Mouse (Mus musculus) heart, adult 8-10 months (tissue): ENCODE measurements around the gene Rab17. TPM values are rescaled to one million over a fixed set of nuclear protein-coding genes. Genes with fewer than 3 reads are reported as not detected.

Experiments
- DNase-seq: peaks from one replicate; pipeline ENCODE4 v3.0.0; 2022; ENCODE audit warnings: low spot score
- total RNA-seq, 4 experiments: library from RNA; stranded (reverse); gene quantifications; 2 replicates each; pipeline ENCODE4 v1.2.4; 2022

The Rab17 gene
- total RNA-seq = 1 to 10 TPM; 2.0 to 4.4 (median 3.3) TPM

- no peak for DNase-seq
Observed at GRCm38 (mm10) chr1:90969347-90969784, at the start of gene Rab17. TSS of gene Rab17 (minus strand) at chr1:90969661.

- DNase-seq = peak; percentile 74
Observed at GRCm38 (mm10) chr1:91017111-91017758, 47.8 kb upstream of the Rab17 start.

GRCm38 (mm10) chr1:91015571-91015970 is 46.1 kb upstream of the Rab17 start:
- peak; percentile 67 for DNase-seq

- peak; percentile 63 for DNase-seq
Observed at GRCm38 (mm10) chr1:91013803-91014202, 44.3 kb upstream of the Rab17 start.

- DNase-seq = no peak
Observed at GRCm38 (mm10) chr1:91011336-91011735, 41.9 kb upstream of the Rab17 start.

GRCm38 (mm10) chr1:91010716-91011115 is 41.3 kb upstream of the Rab17 start:
- no peak for DNase-seq

- no peak for DNase-seq
Observed at GRCm38 (mm10) chr1:91010216-91010615, 40.8 kb upstream of the Rab17 start.

DNA sequence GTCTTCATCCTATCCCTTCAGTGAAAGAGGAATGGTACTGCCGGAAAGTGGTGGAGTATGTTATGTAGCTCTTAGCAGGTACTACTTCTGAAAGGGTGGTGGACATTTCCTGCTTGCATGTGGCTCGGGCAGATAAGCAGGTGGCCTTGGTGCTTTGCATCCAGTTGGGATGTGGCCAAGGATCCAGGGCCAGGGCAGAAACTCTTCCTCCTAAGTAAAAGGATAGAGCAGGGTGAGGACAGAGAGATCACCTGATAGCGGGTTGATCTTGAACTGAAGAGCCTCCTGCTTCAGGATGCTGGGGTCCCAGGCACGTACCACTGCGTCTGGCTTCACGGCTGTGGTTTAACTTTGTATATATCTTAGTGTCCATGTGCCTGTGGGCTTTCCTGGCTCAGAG is 39.8 kb upstream of the Rab17 start:
- DNase-seq = no peak

DNA sequence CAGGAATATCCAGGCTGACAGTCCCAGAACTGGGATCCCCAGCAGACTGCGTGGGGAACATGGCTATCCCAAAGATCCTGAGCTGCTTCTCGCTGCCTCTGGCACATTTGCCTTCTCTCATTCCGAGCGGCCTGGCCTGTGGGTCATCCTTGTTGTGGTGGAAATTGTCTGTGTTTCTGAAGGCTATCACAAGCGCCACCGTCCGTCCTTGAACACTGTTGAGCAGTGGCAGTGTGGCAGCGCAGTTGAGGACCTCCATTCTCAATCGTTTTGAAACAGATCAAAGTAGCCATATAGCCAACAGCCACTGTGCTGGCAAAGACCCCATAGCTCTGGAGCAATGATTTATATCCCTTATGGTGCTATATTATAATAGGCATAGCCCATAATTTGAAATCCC is 39.3 kb upstream of the Rab17 start:
- DNase-seq = no peak

DNA sequence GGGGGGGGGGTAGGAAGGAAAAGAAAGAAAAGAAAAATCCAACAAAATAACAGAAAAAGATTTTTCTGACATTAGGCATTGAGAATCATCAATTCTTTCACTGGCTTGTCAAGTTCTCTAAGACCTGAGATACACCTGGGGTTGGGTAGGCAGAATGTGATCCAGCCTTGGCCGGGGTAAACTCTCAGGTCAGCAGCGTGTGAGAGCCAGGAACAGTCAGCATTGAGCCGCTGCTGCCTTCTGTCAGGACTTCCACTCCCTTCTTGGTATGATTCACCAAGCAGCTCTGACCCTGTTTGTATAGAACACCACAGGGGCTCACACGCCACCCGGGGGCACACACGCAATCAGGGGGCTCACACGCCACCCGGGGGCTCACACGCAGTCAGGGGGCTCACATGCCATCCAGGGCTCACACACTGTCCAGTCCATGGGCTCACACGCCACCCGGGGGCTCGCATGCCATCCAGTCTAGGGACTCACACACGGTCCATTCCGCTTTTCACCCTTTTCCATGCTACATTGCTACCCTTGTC is 38.8 kb upstream of the Rab17 start:
- DNase-seq = no peak

GRCm38 (mm10) chr1:91006708-91007107 is 37.2 kb upstream of the Rab17 start:
- DNase-seq = no peak

DNA sequence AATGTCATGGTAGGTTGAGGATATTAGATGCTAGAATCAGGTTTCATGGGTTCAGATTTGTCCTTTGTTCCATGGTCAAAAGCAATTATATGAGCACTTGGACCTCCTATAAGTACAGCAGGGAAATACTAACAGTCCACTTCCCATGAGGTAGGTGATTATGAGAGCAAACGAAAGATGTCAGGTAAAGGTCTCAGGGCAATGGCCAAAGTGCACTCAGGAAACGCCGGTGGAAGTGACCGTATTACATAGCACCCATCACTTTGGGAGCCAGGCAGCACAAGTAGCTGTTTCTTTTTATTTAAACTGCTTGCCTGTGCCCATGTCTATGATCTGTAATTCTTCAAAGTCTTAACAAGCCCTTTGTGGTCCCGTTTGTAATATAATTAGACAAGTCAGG is 36.6 kb upstream of the Rab17 start:
- no peak for DNase-seq

DNA sequence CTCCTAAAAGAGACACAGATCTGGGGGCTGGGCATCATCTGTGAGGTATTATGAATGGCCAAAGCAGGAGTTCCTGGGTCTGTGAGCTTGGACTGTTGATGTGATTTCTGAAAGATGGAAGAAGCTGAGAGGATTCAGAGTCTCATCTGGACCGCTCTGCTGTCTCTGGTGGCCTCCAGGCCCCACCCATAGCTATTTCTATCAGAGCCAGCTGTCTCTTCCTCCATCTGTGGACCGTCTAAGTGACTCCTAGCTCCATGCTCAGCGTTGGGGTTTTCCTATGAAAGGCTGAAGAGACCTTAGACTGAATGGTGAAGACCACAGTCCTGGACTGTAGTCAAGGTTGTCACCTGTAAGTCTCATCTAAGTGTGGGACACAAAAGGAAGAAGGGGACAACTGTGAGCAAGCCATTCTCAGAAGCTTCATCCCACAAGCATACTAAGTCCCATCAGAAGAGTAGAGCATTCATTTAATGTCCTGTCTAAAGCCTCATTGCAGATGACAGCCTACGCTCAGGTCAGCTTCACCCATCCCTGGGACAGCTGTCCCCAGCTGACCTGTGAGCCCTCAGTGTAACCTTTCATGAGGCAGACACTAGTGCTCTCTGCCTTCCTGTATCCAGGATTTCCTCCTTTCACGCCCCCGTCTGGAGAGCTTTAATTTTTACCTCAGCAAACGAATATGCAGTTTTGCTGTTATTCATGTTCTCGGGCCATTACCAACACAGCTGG is 34.2 kb upstream of the Rab17 start:
- DNase-seq = no peak

- DNase-seq = no peak
Observed at GRCm38 (mm10) chr1:91002641-91003040, 33.2 kb upstream of the Rab17 start.

- DNase-seq = no peak
Observed at GRCm38 (mm10) chr1:91001871-91002539, 32.5 kb upstream of the Rab17 start.

DNA sequence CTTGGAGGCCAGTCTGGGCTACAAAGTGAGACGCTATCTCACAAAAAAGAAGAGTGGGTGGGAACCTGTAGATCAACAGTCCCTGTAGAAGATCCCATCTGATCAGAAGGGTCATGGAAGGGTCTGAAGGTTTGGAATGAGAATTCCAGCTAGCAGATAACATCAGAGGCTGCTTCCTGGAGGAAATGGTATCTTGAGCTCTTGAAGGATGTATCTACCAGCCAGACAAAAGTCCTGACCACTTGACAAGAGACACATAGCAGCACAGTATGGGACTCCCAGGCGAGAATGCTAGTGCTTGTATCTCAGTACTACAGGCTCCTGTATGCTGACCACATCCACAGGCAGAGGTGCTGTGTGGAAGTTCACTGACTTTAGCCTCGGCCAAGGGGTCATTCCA is 31.6 kb upstream of the Rab17 start:
- DNase-seq = no peak

GRCm38 (mm10) chr1:90999911-91000601 is 30.6 kb upstream of the Rab17 start:
- no peak for DNase-seq

- no peak for DNase-seq
Observed at GRCm38 (mm10) chr1:90998891-90999611, 29.6 kb upstream of the Rab17 start.

DNA sequence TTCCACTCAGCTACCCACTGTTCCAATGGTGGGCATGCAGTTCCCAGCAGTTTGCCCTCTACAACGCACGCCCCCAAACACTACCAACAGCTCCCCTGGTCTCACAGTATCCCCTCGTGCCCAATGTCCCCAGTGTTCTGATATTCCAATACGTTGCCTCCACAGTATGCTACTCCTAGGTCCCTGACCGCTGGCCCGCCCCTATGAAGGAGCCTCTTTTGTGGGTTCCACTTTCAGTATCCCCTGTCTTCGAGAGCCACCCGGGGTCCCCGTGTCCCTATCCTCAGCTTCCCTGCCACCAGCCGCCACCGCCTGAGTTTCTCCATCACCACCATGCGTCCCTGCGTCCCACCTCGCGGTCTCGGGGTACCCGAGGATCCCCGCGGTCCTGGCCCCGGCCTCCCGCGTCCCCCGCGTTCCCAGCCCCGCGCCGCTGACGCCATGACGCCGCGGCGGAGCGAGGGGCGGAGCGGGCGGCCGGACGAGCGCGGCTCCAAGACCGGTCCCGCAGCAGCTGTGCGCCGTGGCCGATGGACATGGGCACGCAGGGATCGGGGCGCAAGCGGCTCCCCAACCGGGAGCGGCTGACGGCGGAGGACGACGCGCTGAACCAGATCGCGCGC is 28.9 kb upstream of the Rab17 start, which contains the start of gene Lrrfip1:
Gene Lrrfip1, plus strand, starts transcription at position 470 of the 623 bp plus-strand sequence.
- no peak for DNase-seq

- DNase-seq = no peak
Observed at GRCm38 (mm10) chr1:90997641-90998040, 28.2 kb upstream of the Rab17 start.

DNA sequence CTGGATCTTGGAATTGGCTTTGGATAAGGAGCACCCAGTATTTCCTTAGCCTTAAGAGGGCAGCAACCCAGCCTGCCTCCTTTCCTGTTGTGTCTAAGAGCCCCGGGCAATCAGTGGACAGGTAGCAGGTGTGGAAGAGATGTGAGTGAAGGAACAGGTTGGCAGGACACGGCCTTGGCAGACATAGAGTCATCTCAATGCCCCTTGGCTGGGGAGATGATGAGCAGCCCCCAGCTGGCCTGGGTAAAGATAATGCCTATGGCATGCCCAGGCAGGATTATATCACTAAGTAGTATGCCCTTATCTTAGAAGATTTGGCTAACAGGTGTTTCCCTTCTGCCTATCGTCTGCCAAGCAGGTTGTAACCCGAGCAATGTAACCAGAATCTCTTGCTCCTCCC is 27.7 kb upstream of the Rab17 start:
- DNase-seq = no peak
